Mouse (Mus musculus) CH12.LX (cell line): ENCODE results near the gene BC035044. TPM values are rescaled to one million over a fixed set of nuclear protein-coding genes. Genes with fewer than 3 reads are reported as not detected.

ENCODE experiments used
- DNase-seq: peaks from one replicate; pipeline ENCODE4 v3.0.0-alpha.2; 2013; ENCODE audit errors: extremely low read depth
- H3K27ac ChIP-seq: 2 replicates; pipeline ENCODE4 v1.5.1; 2012; ENCODE audit warnings: low read depth, mild to moderate bottlenecking, control low read depth, moderate library complexity; ENCODE audit not compliant: insufficient read depth
- H3K27me3 ChIP-seq: replicated peaks from 2 replicates; pipeline ENCODE3; 2012; ENCODE audit warnings: inconsistent platforms
- H3K36me3 ChIP-seq, 2 experiments: replicated peaks in 1 of 2; 2 replicates each; pipeline versions ENCODE3 to v1.6.1; 2012; ENCODE audit warnings: inconsistent platforms in 1 of 2, low read length in 1 of 2, mild to moderate bottlenecking in 1 of 2, mixed read lengths in 1 of 2, moderate library complexity in 1 of 2; ENCODE audit not compliant: control insufficient read depth in 1 of 2, insufficient read depth in 1 of 2
- H3K4me1 ChIP-seq, 2 experiments: 2 replicates each; pipeline ENCODE4 v1.6.1; 2012; ENCODE audit warnings: inconsistent platforms in 1 of 2, moderate library complexity in 1 of 2; ENCODE audit not compliant: insufficient read depth in 2 of 2, control insufficient read depth in 1 of 2
- H3K4me2 ChIP-seq: 2 replicates; pipeline ENCODE4 v1.6.1; 2012; ENCODE audit warnings: low read depth, mild to moderate bottlenecking, control low read depth; ENCODE audit not compliant: poor library complexity, insufficient read depth, severe bottlenecking
- H3K4me3 ChIP-seq, 3 experiments: fragments of 150-350 bp in 1 of 3; sonication (generic) in 1 of 3; replicated peaks in 1 of 3; 2 replicates each; pipeline versions ENCODE3 to v1.5.1; 2011 to 2012; ENCODE audit warnings: low read depth in 2 of 3, low read length in 2 of 3, mild to moderate bottlenecking in 2 of 3, moderate library complexity in 2 of 3, control low read depth in 1 of 3, improper control_type of control experiment in 1 of 3, inconsistent platforms in 1 of 3, mixed read lengths in 1 of 3; ENCODE audit not compliant: poor library complexity in 1 of 3
- H3K79me2 ChIP-seq: replicated peaks from 2 replicates; pipeline ENCODE4 v1.6.1; 2012; ENCODE audit warnings: mild to moderate bottlenecking, moderate library complexity; ENCODE audit not compliant: control insufficient read depth, poor library complexity, insufficient read depth, severe bottlenecking; ENCODE audit errors: extremely low read depth
- H3K9ac ChIP-seq: 2 replicates; pipeline ENCODE4 v1.6.1; 2012; ENCODE audit warnings: low read depth, mild to moderate bottlenecking, control low read depth, moderate library complexity; ENCODE audit not compliant: insufficient read depth
- H3K9me3 ChIP-seq: replicated peaks from 2 replicates; pipeline ENCODE3; 2012; ENCODE audit warnings: low read length, inconsistent platforms, mixed read lengths
- CHD1 ChIP-seq: IDR thresholded peaks from 2 replicates; pipeline ENCODE4 v1.6.1; 2012; ENCODE audit warnings: low read depth, low read length, improper control_type of control experiment, inconsistent platforms
- CHD2 ChIP-seq: IDR thresholded peaks from 2 replicates; pipeline ENCODE4 v1.6.1; 2011; ENCODE audit warnings: low read length, improper control_type of control experiment
- E2F4 ChIP-seq: IDR thresholded peaks from 2 replicates; pipeline ENCODE4 v1.6.1; 2011; ENCODE audit warnings: low read depth, low read length, improper control_type of control experiment; ENCODE audit not compliant: insufficient replicate concordance
- ELF1 ChIP-seq: IDR thresholded peaks from 2 replicates; pipeline ENCODE4 v1.6.1; 2014; ENCODE audit warnings: low read depth, mild to moderate bottlenecking, inconsistent platforms, low read length, improper control_type of control experiment
- EP300 ChIP-seq: IDR thresholded peaks from 2 replicates; pipeline ENCODE4 v1.6.1; 2011; ENCODE audit warnings: low read length, improper control_type of control experiment
- GABPA ChIP-seq: IDR thresholded peaks from 2 replicates; pipeline ENCODE4 v1.6.1; 2012; ENCODE audit warnings: low read depth, low read length, improper control_type of control experiment, inconsistent platforms; ENCODE audit not compliant: insufficient replicate concordance
- IRF4 ChIP-seq: IDR thresholded peaks from 2 replicates; pipeline ENCODE4 v1.6.1; 2014; ENCODE audit warnings: low read depth, mild to moderate bottlenecking, inconsistent platforms, low read length, improper control_type of control experiment
- MAX ChIP-seq: IDR thresholded peaks from 2 replicates; pipeline ENCODE4 v1.6.1; 2011; ENCODE audit warnings: low read length, improper control_type of control experiment
- MEF2A ChIP-seq: IDR thresholded peaks from 2 replicates; pipeline ENCODE4 v1.6.1; 2014; ENCODE audit warnings: low read depth, mild to moderate bottlenecking, inconsistent platforms, low read length, improper control_type of control experiment, borderline replicate concordance
- MXI1 ChIP-seq: IDR thresholded peaks from 2 replicates; pipeline ENCODE4 v1.6.1; 2011; ENCODE audit warnings: mild to moderate bottlenecking, low read depth, low read length, improper control_type of control experiment
- NRF1 ChIP-seq: IDR thresholded peaks from 2 replicates; pipeline ENCODE4 v1.6.1; 2014; ENCODE audit warnings: low read depth, mild to moderate bottlenecking, inconsistent platforms, low read length, improper control_type of control experiment, moderate library complexity
- PAX5 ChIP-seq: IDR thresholded peaks from 2 replicates; pipeline ENCODE4 v1.6.1; 2012; ENCODE audit warnings: low read length, inconsistent platforms, mixed read lengths
- POLR2A ChIP-seq: IDR thresholded peaks from 2 replicates; pipeline ENCODE4 v1.6.1; 2011; ENCODE audit warnings: low read depth, mild to moderate bottlenecking, improper control_type of control experiment, low read length
- POLR2AphosphoS2 ChIP-seq: IDR thresholded peaks from 2 replicates; pipeline ENCODE4 v1.6.1; 2011; ENCODE audit warnings: low read depth, low read length, improper control_type of control experiment
- RAD21 ChIP-seq: IDR thresholded peaks from 2 replicates; pipeline ENCODE4 v1.6.1; 2011; ENCODE audit warnings: low read depth, mild to moderate bottlenecking, low read length, improper control_type of control experiment, moderate library complexity
- RCOR1 ChIP-seq: conservative IDR thresholded peaks from 2 replicates; pipeline ENCODE4 v1.6.1; 2012; ENCODE audit warnings: low read depth, mild to moderate bottlenecking, inconsistent platforms, low read length, improper control_type of control experiment
- SIN3A ChIP-seq: IDR thresholded peaks from 2 replicates; pipeline ENCODE4 v1.6.1; 2012; ENCODE audit warnings: low read length, improper control_type of control experiment, inconsistent platforms
- TBP ChIP-seq: conservative IDR thresholded peaks from 2 replicates; pipeline ENCODE4 v1.6.1; 2011; ENCODE audit warnings: low read depth, low read length, improper control_type of control experiment
- USF1 ChIP-seq: IDR thresholded peaks from 2 replicates; pipeline ENCODE4 v1.6.1; 2014; ENCODE audit warnings: low read depth, mild to moderate bottlenecking, inconsistent platforms, low read length, improper control_type of control experiment
- USF2 ChIP-seq: conservative IDR thresholded peaks from 2 replicates; pipeline ENCODE4 v1.6.1; 2011; ENCODE audit warnings: low read depth, low read length, improper control_type of control experiment
- ZC3H11A ChIP-seq: IDR thresholded peaks from 2 replicates; pipeline ENCODE4 v1.6.1; 2012; ENCODE audit warnings: low read depth, mild to moderate bottlenecking, inconsistent platforms, low read length, improper control_type of control experiment
- ZKSCAN1 ChIP-seq: IDR thresholded peaks from 2 replicates; pipeline ENCODE4 v1.6.1; 2012; ENCODE audit warnings: low read depth, inconsistent platforms, low read length, improper control_type of control experiment, borderline replicate concordance
- dilution Hi-C: fragments of 300-500 bp; cut with MboI; formaldehyde crosslinking; loops from 2 replicates; pipeline ENCODE4 v1.14.3; 2020; ENCODE audit warnings: low sequenced_read_pairs; ENCODE audit not compliant: extremely low pct_unique_long_range_greater_than_20kb, extremely low pct_ligation_motif_present
- in situ Hi-C: fragments of 300-500 bp; cut with MboI; formaldehyde crosslinking; loops from 3 replicates; pipeline ENCODE4 v1.14.3; 2019; ENCODE audit warnings: low sequenced_read_pairs, low pct_ligation_motif_present, low pct_unique_long_range_greater_than_20kb, mixed read lengths
- polyA plus RNA-seq: library from polyadenylated mRNA; unstranded; fragments of >175 nt; gene quantifications from 2 replicates; pipeline ENCODE4 v1.2.1, GENCODE M21; 2012; ENCODE audit warnings: low read depth; ENCODE audit not compliant: insufficient read length
- total RNA-seq, 2 experiments: library from RNA; depleted of rRNA; stranded (reverse); fragments of 300-350 nt in 1 of 2; fragments of >200 nt in 1 of 2; gene quantifications; 2 replicates each; pipeline ENCODE4 v1.2.3; 2012 to 2014

The BC035044 gene
- total and polyA plus RNA-seq, 3 experiments, result 49.7 to 121 (median 51.6) TPM

DNA sequence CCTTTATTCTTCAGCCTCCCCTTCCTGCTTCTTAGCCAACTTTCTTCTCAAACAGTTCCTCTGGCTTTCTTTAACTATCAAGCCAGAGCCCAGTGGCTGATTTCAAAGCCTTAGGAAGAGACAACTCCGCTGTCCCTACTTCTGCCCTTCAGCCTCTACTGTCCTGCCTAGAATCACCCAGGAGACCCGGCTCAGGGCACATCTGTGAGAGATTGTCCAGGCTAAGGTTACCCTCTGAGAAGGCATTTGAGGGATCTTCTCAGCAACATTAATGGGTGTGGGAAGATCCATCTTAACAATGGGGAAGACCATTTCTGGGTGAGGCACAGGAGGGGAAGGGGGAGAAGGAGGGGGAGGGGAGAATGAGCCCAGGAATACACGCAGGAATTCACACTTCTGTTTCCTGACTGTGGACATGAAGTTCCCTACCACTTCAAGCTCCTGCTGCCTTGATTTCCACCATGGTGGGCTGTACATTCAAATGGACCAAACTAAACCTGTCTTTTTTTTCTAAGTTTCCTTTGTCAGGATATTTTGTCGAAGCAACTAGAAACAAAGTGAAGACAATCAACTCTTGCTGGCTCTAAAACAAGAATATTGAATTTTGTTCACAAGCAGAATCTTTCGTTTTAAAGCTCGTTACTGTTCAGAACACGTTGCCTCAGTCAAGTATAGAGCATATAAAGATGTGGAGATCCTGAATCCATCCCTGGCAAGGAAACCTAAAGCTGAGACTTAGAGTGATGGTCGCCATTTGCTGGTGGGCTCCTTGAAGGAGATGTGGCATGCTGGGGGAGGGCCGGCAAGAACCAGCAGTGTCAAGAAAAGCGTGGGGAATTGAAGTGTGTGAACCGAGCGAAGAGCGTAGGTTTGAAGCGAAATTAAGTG is 53.2 kb downstream of the BC035044 start:
- no peaks in the 10 kb centered on the region for H3K9me3 ChIP-seq
- no peaks in the 10 kb centered on the region for H3K36me3 ChIP-seq
- 0 out of 2 replicates have a peak, but pooled peaks have one; percentile 25 for TF ChIP-seq IRF4
- TF ChIP-seq CHD2, result peak; percentile 50; the same call in 1 of the 2 replicates
- TF ChIP-seq SIN3A, result peak; percentile 79; the same call in 1 of the 2 replicates
- no peak for TF ChIP-seq GABPA
- TF ChIP-seq USF1, result no peak
- peak; percentile 16; the same call in 1 of the 2 replicates for TF ChIP-seq MXI1
- TF ChIP-seq CHD1, result 0 out of 2 replicates have a peak, but pooled peaks have one; percentile 21
- H3K27ac ChIP-seq, result peak overlapping the region; percentile 41; the same call in 1 of the 2 replicates
- peak overlapping the region; percentile 68 for H3K9ac ChIP-seq
- in situ Hi-C loops (loop anchor here (25.0 kb wide), 1 partner anchor 525 kb away; no protein-coding TSS in a partner anchor), dilution Hi-C loops (no loop called here)
- H3K4me1 ChIP-seq, result peaks cover 4 to 46% of the 10 kb centered on the region in 2 experiments; a peak in 3 of 4 replicates
- H3K4me2 ChIP-seq, result peak overlapping the region; percentile 99
- H3K4me3 ChIP-seq, result peak overlapping the region; percentile 59 to 91 (median 71)
- peak; percentile 29 for DNase-seq
- H3K79me2 ChIP-seq, result no peaks in the 10 kb centered on the region
- H3K27me3 ChIP-seq, result no peaks in the 10 kb centered on the region

GRCm38 (mm10) chr6:128836955-128837334 is 54.0 kb downstream of the BC035044 start:
- DNase-seq, result peak; percentile 59
- Histone ChIP-seq H3K4me2 (peak overlapping the region; percentile 99), H3K9ac (peak overlapping the region; percentile 68; the same call in 1 of the 2 replicates), H3K79me2 (no peaks in the 10 kb centered on the region), H3K27ac (no peak overlapping the region), H3K27me3 (no peaks in the 10 kb centered on the region), H3K4me1 (peaks cover 4 to 40% of the 10 kb centered on the region in 2 experiments; a peak in 3 of 4 replicates), H3K4me3 (peak overlapping the region; percentile 59 to 91 (median 71)), H3K36me3 (no peaks in the 10 kb centered on the region), H3K9me3 (no peaks in the 10 kb centered on the region)
- TF ChIP-seq ELF1 (no peak), GABPA (no peak), NRF1 (no peak), POLR2AphosphoS2 (no peak), USF2 (no peak), EP300 (no peak), MAX (0 out of 2 replicates have a peak, but pooled peaks have one; percentile 7), PAX5 (no peak), RAD21 (no peak), ZC3H11A (no peak), POLR2A (no peak), CHD2 (no peak), IRF4 (no peak), E2F4 (no peak), SIN3A (peak; percentile 17; the same call in 1 of the 2 replicates), ZKSCAN1 (no peak), TBP (0 out of 2 replicates have a peak, but pooled peaks have one; percentile 47), MEF2A (no peak), RCOR1 (no peak)
- dilution Hi-C loops, result no loop called here
- in situ Hi-C loops, result loop anchor here (25.0 kb wide), 1 partner anchor 525 kb away; no protein-coding TSS in a partner anchor
